Mouse (Mus musculus) hindbrain, embryonic 14.5 days (tissue): ENCODE measurements around the gene Nr1d1. TPM values are rescaled to one million over a fixed set of nuclear protein-coding genes. Genes with fewer than 3 reads are reported as not detected.

Experiments used
- ATAC-seq: fragments of 200-750 bp; cut with Nextera tagmentation; 2 replicates; pipeline ENCODE4 v1.8.0; 2017; ENCODE audit warnings: moderate number of reproducible peaks, mild to moderate bottlenecking, moderate TSS enrichment, moderate library complexity; ENCODE audit not compliant: low FRiP score
- DNase-seq: peaks from one replicate; pipeline ENCODE4 v3.0.0-alpha.2; 2015; ENCODE audit warnings: low spot score
- H3K27ac ChIP-seq: fragments of 300-500 bp; sonication (generic); 2 replicates; pipeline ENCODE4 v1.5.1; 2014; ENCODE audit warnings: mild to moderate bottlenecking, moderate library complexity
- H3K27me3 ChIP-seq: fragments of 300-500 bp; sonication (generic); 2 replicates; pipeline ENCODE4 v1.6.1; 2014; ENCODE audit warnings: mild to moderate bottlenecking, low read length, mixed read lengths; ENCODE audit not compliant: control insufficient read depth, insufficient read depth
- H3K36me3 ChIP-seq: fragments of 300-500 bp; sonication (generic); replicated peaks from 2 replicates; pipeline ENCODE4 v1.6.1; 2014; ENCODE audit not compliant: control insufficient read depth, insufficient read depth
- H3K4me1 ChIP-seq: fragments of 300-500 bp; sonication (generic); replicated peaks from 2 replicates; pipeline ENCODE4 v1.6.1; 2014; ENCODE audit warnings: antibody characterized with exemption, low read length, mixed read lengths; ENCODE audit not compliant: control insufficient read depth, insufficient read depth
- H3K4me2 ChIP-seq: fragments of 300-500 bp; sonication (generic); replicated peaks from 2 replicates; pipeline ENCODE4 v1.6.1; 2014; ENCODE audit warnings: mild to moderate bottlenecking, moderate library complexity
- H3K4me3 ChIP-seq: fragments of 300-500 bp; sonication (generic); replicated peaks from 2 replicates; pipeline ENCODE4 v1.5.1; 2014; ENCODE audit warnings: mild to moderate bottlenecking, low read length
- H3K9ac ChIP-seq: fragments of 300-500 bp; sonication (generic); 2 replicates; pipeline ENCODE4 v1.6.1; 2014
- H3K9me3 ChIP-seq: fragments of 300-500 bp; sonication (generic); 2 replicates; pipeline ENCODE4 v1.6.1; 2016; ENCODE audit warnings: low read length; ENCODE audit not compliant: control insufficient read depth
- WGBS: fragments of 180-500 bp; shearing (Covaris S2); extraction: QIAGEN DNeasy Blood & Tissue Kit; methylation state at CpG from one replicate; pipeline ENCODE4 v1.1.7; 2014; 5-methylcytosine and 5-hydroxymethylcytosine counted together
- polyA plus RNA-seq: library from polyadenylated mRNA; unstranded; fragments of >200 nt; fragmentation: Nextera tagmentation; extraction: Ambion mirVana; gene quantifications from 2 replicates; pipeline ENCODE4 v1.2.1, GENCODE M21; 2014

Nr1d1 gene
- polyA plus RNA-seq, 1 experiment from 2014 or later: 4.1 TPM

DNA sequence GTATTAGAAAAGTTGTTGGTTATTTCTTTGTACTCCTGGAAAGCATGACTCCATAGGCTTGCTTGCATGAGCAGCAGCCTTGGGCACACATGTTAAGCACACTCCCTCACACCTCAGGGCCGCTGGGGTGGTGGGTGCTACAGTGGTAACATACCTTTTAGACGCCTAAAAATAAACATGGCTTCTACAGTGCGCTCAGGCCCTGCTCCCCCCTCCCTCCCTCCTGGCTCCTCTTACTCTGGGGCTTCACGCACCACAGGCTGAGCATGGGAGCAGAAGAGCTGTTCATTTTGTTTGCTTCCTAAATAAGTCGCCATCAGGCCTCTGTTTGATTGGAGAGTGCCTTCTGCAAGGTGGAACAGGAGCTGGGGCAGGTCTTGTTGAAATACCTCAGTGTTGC is 22.2 kb upstream of the Nr1d1 start:
- 18% methylated on average over 5 of the region's 5 CpGs for WGBS
- H3K27me3 ChIP-seq: no peaks in the 10 kb centered on the region
- H3K4me2 ChIP-seq: peak overlapping the region; percentile 93
- DNase-seq (no peak), ATAC-seq (no peak)
- no peaks in the 10 kb centered on the region for H3K9me3 ChIP-seq
- H3K36me3 ChIP-seq: peaks cover 38% of the 10 kb centered on the region
- 0 out of 2 replicates have a peak overlapping the region, but pooled peaks have one; percentile 99 for H3K27ac ChIP-seq
- H3K4me1 ChIP-seq: peaks cover 33% of the 10 kb centered on the region
- H3K4me3 ChIP-seq: peak overlapping the region; percentile 92
- peak overlapping the region; percentile 97 for H3K9ac ChIP-seq

DNA sequence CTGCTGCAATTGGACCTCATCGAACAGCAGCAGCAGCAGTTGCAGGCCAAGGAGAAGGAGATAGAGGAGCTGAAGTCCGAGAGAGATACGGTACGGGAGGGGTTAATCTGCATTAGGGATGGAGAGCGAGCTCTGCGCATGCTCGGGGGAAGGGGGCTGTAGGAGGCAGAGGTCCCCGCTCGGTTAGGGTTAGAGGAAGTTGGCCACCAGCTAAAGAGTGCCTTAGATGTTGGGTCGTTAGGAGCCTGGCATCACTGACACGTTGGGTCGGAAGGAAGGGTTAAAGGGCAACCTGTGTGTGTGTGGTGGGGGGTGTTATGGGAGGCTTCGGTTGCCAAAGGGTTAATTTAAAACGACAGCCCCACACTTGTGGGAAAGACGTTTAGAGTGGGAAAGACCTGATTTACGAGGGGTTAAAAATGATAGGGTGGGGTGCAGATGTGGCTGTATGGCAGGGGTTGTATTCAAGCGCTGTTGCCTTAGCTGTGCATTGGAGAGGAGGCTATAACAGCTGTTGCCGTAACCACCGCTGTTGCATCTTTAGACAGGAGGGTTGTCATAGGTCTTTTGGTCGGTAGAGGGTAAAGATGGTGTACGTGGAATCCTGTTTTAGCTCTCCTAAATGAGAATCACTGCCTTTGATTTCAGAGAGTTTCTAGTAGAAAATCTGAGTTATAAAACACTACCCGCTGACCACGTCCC is 21.5 kb upstream of the Nr1d1 start:
- peak overlapping the region; percentile 99 for H3K27ac ChIP-seq
- H3K4me3 ChIP-seq: peak overlapping the region; percentile 92
- H3K9ac ChIP-seq: peak overlapping the region; percentile 97
- no peaks in the 10 kb centered on the region for H3K27me3 ChIP-seq
- ATAC-seq (peak; percentile 63; the same call in 1 of the 2 replicates), DNase-seq (peak; percentile 80)
- H3K36me3 ChIP-seq: peaks cover 31% of the 10 kb centered on the region
- H3K9me3 ChIP-seq: no peaks in the 10 kb centered on the region
- peak overlapping the region; percentile 93 for H3K4me2 ChIP-seq
- WGBS: 4% methylated on average over 23 of the region's 23 CpGs
- peaks cover 33% of the 10 kb centered on the region for H3K4me1 ChIP-seq

DNA sequence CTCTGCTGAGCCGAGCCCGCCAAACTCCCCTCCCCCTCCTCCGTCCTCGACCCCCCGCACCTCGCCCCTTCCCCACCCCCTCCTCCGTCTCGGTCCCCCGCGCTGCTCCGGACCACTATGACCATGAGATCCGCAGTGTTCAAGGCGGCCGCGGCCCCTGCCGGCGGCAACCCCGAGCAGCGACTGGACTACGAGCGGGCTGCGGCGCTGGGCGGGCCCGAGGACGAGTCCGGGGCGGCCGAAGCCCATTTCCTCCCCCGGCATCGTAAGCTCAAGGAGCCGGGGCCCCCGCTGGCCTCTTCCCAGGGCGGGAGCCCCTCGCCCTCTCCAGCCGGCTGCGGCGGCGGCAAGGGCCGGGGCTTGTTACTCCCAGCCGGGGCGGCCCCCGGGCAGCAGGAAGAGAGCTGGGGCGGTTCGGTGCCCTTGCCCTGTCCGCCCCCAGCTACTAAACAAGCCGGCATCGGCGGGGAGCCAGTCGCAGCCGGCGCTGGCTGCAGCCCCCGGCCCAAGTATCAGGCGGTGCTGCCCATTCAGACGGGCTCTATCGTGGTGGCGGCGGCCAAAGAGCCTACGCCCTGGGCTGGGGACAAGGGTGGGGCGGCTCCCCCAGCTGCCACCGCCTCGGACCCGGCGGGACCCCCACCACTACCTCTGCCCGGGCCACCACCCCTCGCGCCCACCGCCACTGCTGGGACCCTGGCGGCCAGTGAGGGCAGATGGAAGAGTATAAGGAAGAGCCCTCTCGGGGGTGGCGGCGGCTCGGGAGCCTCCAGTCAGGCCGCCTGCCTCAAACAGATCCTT is 20.8 kb upstream of the Nr1d1 start:
- WGBS: under 1% methylated on average over 64 of the region's 74 CpGs
- H3K4me3 ChIP-seq: peak overlapping the region; percentile 92
- H3K4me2 ChIP-seq: peak overlapping the region; percentile 93
- ATAC-seq (peak; percentile 39), DNase-seq (no peak)
- H3K4me1 ChIP-seq: peaks cover 33% of the 10 kb centered on the region
- H3K9me3 ChIP-seq: no peaks in the 10 kb centered on the region
- peak overlapping the region; percentile 97 for H3K9ac ChIP-seq
- no peaks in the 10 kb centered on the region for H3K27me3 ChIP-seq
- peaks cover 24% of the 10 kb centered on the region for H3K36me3 ChIP-seq
- H3K27ac ChIP-seq: peak overlapping the region; percentile 99

DNA sequence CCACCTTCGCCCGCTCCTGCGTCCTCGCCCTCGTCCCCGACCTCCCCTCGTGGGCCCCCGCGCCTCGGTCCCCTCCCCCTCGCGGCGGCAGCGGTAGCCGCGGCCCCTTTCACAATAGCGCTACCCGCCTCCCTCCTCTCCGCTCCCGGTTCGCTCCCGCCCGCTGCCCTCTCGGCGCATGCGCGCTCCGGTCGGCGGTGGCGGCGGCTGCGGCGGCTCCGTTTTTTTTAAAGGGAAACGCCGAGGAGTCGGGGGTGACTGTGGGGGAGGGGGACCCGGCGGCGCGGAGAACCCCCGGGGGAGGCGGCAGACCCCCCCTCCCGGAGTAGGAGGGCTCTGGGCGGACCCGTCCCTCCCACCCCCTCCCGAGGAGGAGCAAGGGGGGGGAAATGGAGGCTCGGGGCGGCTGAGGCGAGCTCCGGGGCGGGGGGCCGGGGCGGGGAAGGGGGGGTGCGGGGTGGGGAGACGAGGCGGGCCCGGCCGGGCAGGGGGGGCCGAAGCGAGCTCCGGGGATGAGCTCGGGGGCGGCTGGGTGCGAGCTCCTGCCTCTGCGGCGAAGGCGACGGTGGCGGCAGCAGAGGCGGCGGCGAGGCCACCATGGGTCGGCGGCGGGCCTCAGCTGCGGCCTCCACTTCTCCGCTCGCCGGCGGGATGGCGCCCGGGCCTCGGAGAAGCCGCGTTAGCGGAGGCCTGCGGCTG is 20.0 kb upstream of the Nr1d1 start, which contains the start of gene Msl1:
TSS of gene Msl1 (plus strand) at position 502 of the 699 bp plus-strand sequence.
- H3K27ac ChIP-seq: peak within 1 kb of the TSS; percentile 99
- H3K27me3 ChIP-seq: no peaks in the 10 kb centered on the region
- H3K4me2 ChIP-seq: peak within 1 kb of the TSS; percentile 93
- peak within 1 kb of the TSS; percentile 97 for H3K9ac ChIP-seq
- peak; percentile 88 for DNase-seq
- under 1% methylated on average over 48 of the region's 89 CpGs for WGBS
- H3K4me3 ChIP-seq: peak within 1 kb of the TSS; percentile 92
- ATAC-seq: peak; percentile 69
- H3K4me1 ChIP-seq: peaks cover 33% of the 10 kb centered on the region
- peaks cover 16% of the 10 kb centered on the region for H3K36me3 ChIP-seq
- H3K9me3 ChIP-seq: no peaks in the 10 kb centered on the region

DNA sequence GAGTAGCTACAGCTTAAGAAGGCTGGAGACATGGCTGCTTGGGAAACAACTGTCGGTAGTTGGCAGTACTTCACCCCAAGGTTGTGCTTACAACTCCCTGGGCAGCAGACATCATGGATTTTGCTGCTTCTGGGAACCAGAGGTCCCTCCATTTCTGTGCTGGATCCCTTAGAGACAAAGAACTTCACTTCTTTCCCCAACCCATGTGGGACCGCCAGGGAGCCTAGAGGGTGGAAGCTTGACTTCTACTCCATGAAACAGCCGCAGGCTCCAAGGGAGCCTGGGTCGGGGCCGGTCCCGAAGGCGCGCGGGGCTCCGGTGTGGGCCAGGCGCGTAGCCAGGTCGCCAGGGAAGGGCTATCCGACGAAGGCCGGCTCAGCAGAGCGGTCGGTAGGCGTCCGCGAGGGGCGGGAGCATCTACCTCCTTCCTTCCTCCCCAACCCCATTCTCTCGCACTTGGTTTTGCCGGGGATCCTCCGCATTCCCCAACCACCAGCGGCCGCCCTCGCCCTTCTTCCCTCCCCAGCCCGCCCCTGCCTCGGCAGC is 19.4 kb upstream of the Nr1d1 start:
- Histone ChIP-seq H3K36me3 (peaks cover 10% of the 10 kb centered on the region), H3K4me3 (peak overlapping the region; percentile 92), H3K9ac (peak overlapping the region; percentile 97), H3K27ac (peak overlapping the region; percentile 99), H3K9me3 (no peaks in the 10 kb centered on the region), H3K4me1 (peaks cover 37% of the 10 kb centered on the region), H3K27me3 (no peaks in the 10 kb centered on the region), H3K4me2 (peak overlapping the region; percentile 93)
- DNase-seq (peak; percentile 63), ATAC-seq (peak; percentile 65)
- WGBS: under 1% methylated on average over 28 of the region's 30 CpGs

DNA sequence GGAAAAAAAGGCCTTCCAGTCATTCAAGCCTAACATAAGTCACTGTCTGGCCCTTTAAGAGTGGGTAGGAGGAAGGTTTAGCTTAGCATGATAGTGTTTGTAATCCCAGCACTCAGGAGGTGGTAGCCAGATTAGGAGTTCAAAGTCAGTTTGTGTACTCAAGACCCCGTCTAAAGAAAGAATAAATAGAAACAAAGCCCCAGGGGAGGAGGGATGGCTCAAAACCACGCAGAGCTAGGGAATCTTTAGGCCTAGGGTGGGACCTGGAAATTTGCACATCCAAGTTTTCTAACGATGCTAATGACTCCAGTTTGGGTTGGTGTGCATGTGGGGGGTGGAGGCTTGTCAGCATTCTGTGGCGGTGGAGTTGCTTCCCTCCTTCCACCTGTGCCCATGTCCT is 16.9 kb upstream of the Nr1d1 start:
- ATAC-seq (no peak), DNase-seq (no peak)
- WGBS: 5% methylated on average over 4 of the region's 4 CpGs
- H3K4me1 ChIP-seq: peaks cover 23% of the 10 kb centered on the region
- H3K9me3 ChIP-seq: no peaks in the 10 kb centered on the region
- H3K9ac ChIP-seq: no peak overlapping the region
- H3K4me3 ChIP-seq: no peak overlapping the region
- H3K4me2 ChIP-seq: no peak overlapping the region
- H3K27me3 ChIP-seq: no peaks in the 10 kb centered on the region
- H3K27ac ChIP-seq: no peak overlapping the region
- H3K36me3 ChIP-seq: no peaks in the 10 kb centered on the region

DNA sequence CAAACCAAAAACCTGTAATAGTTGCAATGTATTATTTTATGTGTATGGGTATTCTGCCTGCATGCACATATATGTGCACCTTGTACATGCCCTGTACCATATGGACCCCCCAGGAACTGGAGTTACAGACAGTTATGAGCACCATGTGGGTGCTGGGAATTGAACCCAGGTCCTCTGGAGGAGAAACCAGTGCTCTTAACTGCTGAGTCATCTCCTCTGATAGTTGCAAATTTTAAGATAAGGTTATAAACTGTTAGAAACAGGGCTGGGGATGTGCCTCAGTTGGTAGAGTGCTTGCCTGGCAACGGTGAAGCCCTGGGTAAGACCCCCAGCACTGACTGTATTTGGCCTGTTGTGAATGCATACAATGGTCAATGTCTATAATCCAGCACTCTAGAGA is 16.3 kb upstream of the Nr1d1 start:
- Histone ChIP-seq H3K4me1 (peaks cover 29% of the 10 kb centered on the region), H3K9me3 (no peaks in the 10 kb centered on the region), H3K27ac (no peak overlapping the region), H3K27me3 (no peaks in the 10 kb centered on the region), H3K36me3 (no peaks in the 10 kb centered on the region), H3K9ac (no peak overlapping the region), H3K4me2 (no peak overlapping the region), H3K4me3 (no peak overlapping the region)
- no peak for ATAC-seq
- no peak for DNase-seq
- WGBS: 100% methylated on average over 1 of the region's 1 CpGs

DNA sequence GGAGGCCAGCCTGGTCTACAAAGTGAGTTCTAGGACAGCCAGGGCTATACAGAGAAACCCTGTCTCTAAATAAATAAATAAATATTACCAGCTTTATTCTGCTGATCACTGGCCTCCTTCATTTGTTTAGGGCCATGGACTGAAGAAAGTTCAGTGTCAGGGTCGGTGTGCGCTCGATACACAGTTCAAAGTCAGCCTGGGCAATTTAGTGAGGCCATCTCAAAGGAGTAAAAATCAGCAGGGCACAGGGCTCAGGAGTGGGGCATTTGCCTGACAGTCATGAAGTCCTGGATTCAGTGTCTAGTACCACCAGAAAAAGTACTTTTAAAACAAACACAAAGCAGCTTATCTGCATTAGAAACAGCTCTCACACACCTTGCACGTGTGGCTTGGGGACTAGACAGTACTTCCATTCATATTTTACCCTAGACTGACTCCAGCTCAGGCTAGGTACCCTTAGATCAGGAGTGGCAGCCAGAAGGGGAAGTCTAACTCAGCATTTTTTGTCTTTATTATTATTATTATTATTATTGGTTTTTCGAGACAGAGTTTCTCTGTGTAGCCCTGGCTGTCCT is 15.6 kb upstream of the Nr1d1 start:
- no peaks in the 10 kb centered on the region for H3K36me3 ChIP-seq
- no peaks in the 10 kb centered on the region for H3K9me3 ChIP-seq
- H3K27ac ChIP-seq: no peak overlapping the region
- no peak overlapping the region for H3K9ac ChIP-seq
- H3K4me2 ChIP-seq: no peak overlapping the region
- WGBS: 87% methylated on average over 5 of the region's 5 CpGs
- no peak for DNase-seq
- no peak overlapping the region for H3K4me3 ChIP-seq
- H3K27me3 ChIP-seq: no peaks in the 10 kb centered on the region
- peaks cover 36% of the 10 kb centered on the region for H3K4me1 ChIP-seq
- ATAC-seq: no peak
